Mouse (Mus musculus) intestine, embryonic 15.5 days (tissue): Measurements from ENCODE around the gene Hdac4. TPM values are rescaled to one million over a fixed set of nuclear protein-coding genes. Genes with fewer than 3 reads are reported as not detected.

ENCODE experiments used
- ATAC-seq: fragments of 200-750 bp; cut with Nextera tagmentation; 2 replicates; pipeline ENCODE4 v1.8.0; 2017; ENCODE audit warnings: moderate TSS enrichment, moderate library complexity
- H3K27ac ChIP-seq: fragments of 300-500 bp; sonication (generic); 2 replicates; pipeline ENCODE4 v1.5.1; 2015; ENCODE audit warnings: mild to moderate bottlenecking, inconsistent platforms
- H3K27me3 ChIP-seq: fragments of 300-500 bp; sonication (generic); replicated peaks from 2 replicates; pipeline ENCODE4 v1.6.1; 2015; ENCODE audit warnings: inconsistent platforms
- H3K36me3 ChIP-seq: fragments of 300-500 bp; sonication (generic); 2 replicates; pipeline ENCODE4 v1.6.1; 2015; ENCODE audit warnings: inconsistent platforms
- H3K4me1 ChIP-seq: fragments of 300-500 bp; sonication (generic); replicated peaks from 2 replicates; pipeline ENCODE4 v1.6.1; 2015; ENCODE audit warnings: inconsistent platforms
- H3K4me2 ChIP-seq: fragments of 300-500 bp; sonication (generic); replicated peaks from 2 replicates; pipeline ENCODE4 v1.6.1; 2015; ENCODE audit warnings: mild to moderate bottlenecking, inconsistent platforms
- H3K4me3 ChIP-seq: fragments of 300-500 bp; sonication (generic); replicated peaks from 2 replicates; pipeline ENCODE4 v1.5.1; 2015; ENCODE audit warnings: inconsistent platforms
- H3K9ac ChIP-seq: fragments of 300-500 bp; sonication (generic); 2 replicates; pipeline ENCODE4 v1.6.1; 2015; ENCODE audit warnings: inconsistent platforms
- H3K9me3 ChIP-seq: fragments of 300-500 bp; sonication (generic); 2 replicates; pipeline ENCODE4 v1.6.1; 2016; ENCODE audit warnings: inconsistent platforms
- WGBS: fragments of 180-500 bp; shearing (Covaris S2); methylation state at CpG from one replicate; pipeline ENCODE4 v1.1.7; 2015; 5-methylcytosine and 5-hydroxymethylcytosine counted together
- polyA plus RNA-seq: library from polyadenylated mRNA; unstranded; fragments of >200 nt; fragmentation: Nextera tagmentation; extraction: Ambion mirVana; gene quantifications from 2 replicates; pipeline ENCODE4 v1.2.1, GENCODE M21; 2015

Hdac4 gene
- polyA plus RNA-seq, 1 experiment from 2014 or later: 12.5 TPM

DNA sequence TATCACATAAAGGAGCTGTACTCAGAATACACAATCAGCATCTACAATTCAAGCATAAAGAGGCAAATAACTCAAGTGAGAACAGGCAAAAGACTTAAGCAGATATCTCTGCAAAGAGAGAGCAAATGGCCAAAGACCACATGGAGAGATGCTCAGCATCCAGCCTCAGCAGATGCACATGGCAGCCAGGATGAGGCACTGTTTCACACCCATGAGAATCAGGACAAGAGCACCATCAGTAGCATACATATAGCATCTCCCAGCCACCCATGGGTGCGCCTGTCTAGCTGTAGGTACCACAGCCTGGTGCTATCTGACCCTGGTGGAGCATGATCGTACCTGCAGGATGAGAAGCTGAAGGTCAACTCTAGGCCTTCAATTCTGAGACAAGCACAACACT, 110.8 kb downstream of the Hdac4 start:
- no peak for ATAC-seq
- Histone ChIP-seq H3K4me1 (peaks cover 14% of the 10 kb centered on the region), H3K36me3 (no peaks in the 10 kb centered on the region), H3K4me3 (no peak overlapping the region), H3K4me2 (no peak overlapping the region), H3K9me3 (no peaks in the 10 kb centered on the region), H3K9ac (no peak overlapping the region), H3K27ac (no peak overlapping the region), H3K27me3 (no peaks in the 10 kb centered on the region)
- 93% methylated on average over 2 of the region's 2 CpGs for WGBS

DNA sequence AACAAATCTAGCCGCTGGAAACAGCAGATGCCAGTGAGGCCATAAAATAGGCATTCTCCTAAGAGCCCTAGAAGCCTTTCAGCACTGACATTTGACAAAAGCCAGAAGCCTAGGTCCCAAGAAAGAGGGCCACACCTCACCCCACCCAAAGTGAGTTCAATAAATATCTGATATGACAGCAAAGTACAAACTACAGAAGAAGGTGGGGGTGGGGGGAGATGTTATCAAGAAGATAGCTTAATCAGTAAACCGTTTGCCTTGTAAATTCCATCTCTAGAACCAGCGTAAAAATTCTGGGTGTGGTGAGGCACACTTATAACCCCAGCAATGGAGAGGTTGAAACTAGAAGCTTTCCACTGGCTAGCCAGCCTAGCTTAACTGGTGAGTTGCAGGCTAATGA, 111.5 kb downstream of the Hdac4 start:
- Histone ChIP-seq H3K9me3 (no peaks in the 10 kb centered on the region), H3K4me3 (no peak overlapping the region), H3K4me2 (peak overlapping the region; percentile 29; the same call in 1 of the 2 replicates), H3K27ac (peak overlapping the region; percentile 42), H3K4me1 (peaks cover 14% of the 10 kb centered on the region), H3K27me3 (no peaks in the 10 kb centered on the region), H3K9ac (no peak overlapping the region), H3K36me3 (no peaks in the 10 kb centered on the region)
- 16% methylated on average over 3 of the region's 3 CpGs for WGBS
- peak; percentile 83 for ATAC-seq

DNA sequence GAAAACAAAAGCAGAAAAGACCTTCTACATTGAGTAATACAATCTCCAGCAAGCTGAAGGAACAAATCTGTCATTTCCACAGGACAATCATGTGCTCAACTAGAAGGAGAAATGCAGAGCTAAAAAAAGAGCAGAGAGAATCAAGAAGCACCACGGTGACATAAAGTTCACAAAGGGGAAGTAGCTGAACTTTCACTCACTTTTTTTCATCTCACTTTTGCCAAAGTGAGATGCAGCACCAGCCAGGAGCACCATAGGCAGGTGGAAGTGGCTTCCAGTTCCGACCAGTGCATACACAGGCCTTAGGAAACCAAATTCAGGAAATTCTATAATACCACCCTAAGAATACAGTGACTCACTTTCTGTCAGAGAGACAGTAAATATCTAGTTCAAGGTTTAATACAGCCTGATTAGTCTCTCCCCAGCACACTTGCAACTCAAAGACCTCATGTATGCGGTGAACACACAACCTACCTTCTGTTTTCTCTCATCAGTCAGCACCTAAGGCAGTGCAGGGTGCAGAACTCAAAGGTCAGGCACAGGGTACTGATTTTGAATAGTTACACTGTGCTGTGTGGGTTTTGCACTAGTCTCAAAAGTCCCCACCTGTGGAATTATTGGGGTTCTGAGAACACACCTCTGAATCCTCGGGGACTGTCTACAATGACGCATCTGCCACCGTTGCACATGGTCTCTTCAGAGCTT, 112.5 kb downstream of the Hdac4 start:
- no peaks in the 10 kb centered on the region for H3K27me3 ChIP-seq
- no peak overlapping the region for H3K9ac ChIP-seq
- H3K9me3 ChIP-seq: no peaks in the 10 kb centered on the region
- no peaks in the 10 kb centered on the region for H3K36me3 ChIP-seq
- no peak overlapping the region for H3K4me3 ChIP-seq
- H3K4me1 ChIP-seq: peaks cover 14% of the 10 kb centered on the region
- ATAC-seq: peak; percentile 33
- peak overlapping the region; percentile 42 for H3K27ac ChIP-seq
- H3K4me2 ChIP-seq: peak overlapping the region; percentile 29; the same call in 1 of the 2 replicates
- WGBS: 51% methylated on average over 6 of the region's 6 CpGs

DNA sequence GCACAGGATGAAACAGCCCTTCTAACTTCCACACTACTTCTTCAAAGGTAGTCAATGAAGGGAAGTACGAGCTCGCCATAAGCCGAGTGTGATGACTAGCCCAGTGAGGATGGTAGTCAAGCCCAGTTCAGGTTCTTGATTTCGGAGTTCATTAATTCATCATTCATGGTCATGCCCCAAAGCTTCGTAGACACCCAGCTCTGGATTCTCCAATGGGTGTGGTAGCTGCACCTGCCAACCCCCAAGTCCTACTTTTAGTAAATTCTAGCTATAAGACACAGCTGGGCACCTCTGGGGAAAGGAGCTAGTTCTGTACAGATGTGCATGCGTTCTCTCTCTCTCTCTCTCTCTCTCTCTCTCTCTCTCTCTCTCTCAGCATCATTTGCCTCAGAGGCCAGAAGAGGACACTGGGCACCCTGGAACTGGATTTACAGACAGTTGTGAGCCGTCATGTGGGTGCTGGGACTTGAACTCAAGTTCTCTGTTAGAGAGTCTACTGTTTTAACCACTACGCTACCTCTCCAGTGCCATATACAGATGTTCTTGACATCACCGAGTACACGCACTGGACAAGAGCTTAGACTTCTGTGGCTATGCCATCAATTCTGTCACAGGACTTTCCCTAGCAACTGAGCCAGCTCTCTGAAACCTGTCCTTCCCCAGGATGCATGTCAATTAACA, 113.2 kb downstream of the Hdac4 start:
- no peak for ATAC-seq
- WGBS: 91% methylated on average over 10 of the region's 10 CpGs
- Histone ChIP-seq H3K27ac (no peak overlapping the region), H3K9ac (no peak overlapping the region), H3K27me3 (no peaks in the 10 kb centered on the region), H3K4me1 (peaks cover 14% of the 10 kb centered on the region), H3K36me3 (no peaks in the 10 kb centered on the region), H3K4me3 (no peak overlapping the region), H3K4me2 (no peak overlapping the region), H3K9me3 (no peaks in the 10 kb centered on the region)

DNA sequence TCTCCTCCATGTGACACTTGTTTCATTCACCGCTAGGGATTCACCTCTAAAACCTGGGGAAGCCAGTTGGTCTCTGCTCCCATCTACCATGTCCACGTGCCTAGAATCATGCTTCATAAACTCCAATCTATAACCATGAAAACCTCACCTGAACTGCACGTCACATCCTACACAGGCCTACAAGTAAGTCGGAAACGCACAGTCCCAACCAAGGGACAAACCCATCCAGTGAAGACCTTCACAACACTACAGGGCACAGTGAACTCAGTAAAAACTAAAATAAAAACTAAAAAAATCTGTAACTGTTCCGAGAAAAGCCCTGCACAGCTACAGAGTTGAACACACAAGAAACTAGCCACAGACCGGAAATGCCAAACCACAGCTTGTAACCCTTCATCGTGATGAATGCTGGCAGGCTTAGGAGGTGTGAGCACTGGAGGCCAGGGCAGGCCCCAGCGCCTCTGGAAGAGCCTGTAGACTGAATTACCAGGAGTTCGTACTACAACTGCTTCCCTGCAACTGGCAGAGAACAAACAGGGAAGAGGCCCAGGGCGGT, 115.4 kb downstream of the Hdac4 start:
- no peak overlapping the region for H3K9ac ChIP-seq
- H3K9me3 ChIP-seq: no peaks in the 10 kb centered on the region
- peaks cover 18% of the 10 kb centered on the region for H3K4me1 ChIP-seq
- no peak for ATAC-seq
- H3K4me3 ChIP-seq: no peak overlapping the region
- H3K27ac ChIP-seq: no peak overlapping the region
- H3K36me3 ChIP-seq: no peaks in the 10 kb centered on the region
- H3K4me2 ChIP-seq: no peak overlapping the region
- WGBS: 66% methylated on average over 11 of the region's 11 CpGs
- no peaks in the 10 kb centered on the region for H3K27me3 ChIP-seq

DNA sequence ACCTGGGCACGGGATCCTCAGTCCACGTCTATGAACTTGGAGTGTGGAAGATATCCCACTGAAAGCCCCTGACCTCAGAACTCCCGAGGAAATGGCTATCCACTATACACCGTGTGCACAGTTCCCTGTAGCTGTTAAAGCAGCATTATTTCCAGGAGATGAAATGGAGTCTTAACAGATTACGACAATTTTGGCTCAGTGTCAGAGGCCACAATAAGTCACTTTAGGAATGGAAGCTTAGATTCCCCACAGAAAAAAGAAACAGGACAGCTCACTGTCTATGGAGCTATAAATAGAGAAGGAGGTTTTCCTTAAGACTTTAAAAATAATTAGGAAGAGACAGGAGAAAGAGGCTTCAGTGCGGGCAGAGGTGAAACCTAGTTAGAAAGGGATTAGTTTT, 120.2 kb downstream of the Hdac4 start:
- no peak for ATAC-seq
- WGBS: 61% methylated on average over 6 of the region's 6 CpGs
- no peak overlapping the region for H3K27ac ChIP-seq
- no peaks in the 10 kb centered on the region for H3K9me3 ChIP-seq
- H3K9ac ChIP-seq: no peak overlapping the region
- no peak overlapping the region for H3K4me3 ChIP-seq
- H3K4me1 ChIP-seq: peaks cover 7% of the 10 kb centered on the region; the same call in 1 of the 2 replicates
- H3K36me3 ChIP-seq: no peaks in the 10 kb centered on the region
- H3K27me3 ChIP-seq: no peaks in the 10 kb centered on the region
- no peak overlapping the region for H3K4me2 ChIP-seq

DNA sequence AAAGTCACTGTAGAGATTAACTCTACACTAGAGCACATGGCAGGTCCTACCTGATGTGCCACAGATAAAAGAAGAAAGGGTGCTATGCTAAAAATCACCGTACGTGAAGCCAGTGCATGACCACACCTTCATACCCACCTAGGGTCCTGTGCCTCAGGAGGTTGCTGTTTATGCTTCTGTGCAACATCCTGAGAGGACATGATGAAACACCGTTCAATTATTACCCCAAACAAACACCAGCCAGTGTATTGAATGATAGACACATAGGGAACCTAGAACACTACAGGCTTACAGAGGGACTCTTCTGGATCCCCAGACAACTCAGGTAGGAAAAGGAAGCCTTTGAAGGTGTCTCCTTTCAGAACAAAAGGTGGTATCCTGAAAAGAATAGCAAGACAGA, 120.8 kb downstream of the Hdac4 start:
- peaks cover 5% of the 10 kb centered on the region; the same call in 1 of the 2 replicates for H3K4me1 ChIP-seq
- H3K4me3 ChIP-seq: no peak overlapping the region
- no peaks in the 10 kb centered on the region for H3K9me3 ChIP-seq
- H3K9ac ChIP-seq: no peak overlapping the region
- ATAC-seq: no peak
- H3K27me3 ChIP-seq: no peaks in the 10 kb centered on the region
- H3K36me3 ChIP-seq: no peaks in the 10 kb centered on the region
- H3K4me2 ChIP-seq: no peak overlapping the region
- H3K27ac ChIP-seq: no peak overlapping the region
- WGBS: 92% methylated on average over 3 of the region's 3 CpGs

DNA sequence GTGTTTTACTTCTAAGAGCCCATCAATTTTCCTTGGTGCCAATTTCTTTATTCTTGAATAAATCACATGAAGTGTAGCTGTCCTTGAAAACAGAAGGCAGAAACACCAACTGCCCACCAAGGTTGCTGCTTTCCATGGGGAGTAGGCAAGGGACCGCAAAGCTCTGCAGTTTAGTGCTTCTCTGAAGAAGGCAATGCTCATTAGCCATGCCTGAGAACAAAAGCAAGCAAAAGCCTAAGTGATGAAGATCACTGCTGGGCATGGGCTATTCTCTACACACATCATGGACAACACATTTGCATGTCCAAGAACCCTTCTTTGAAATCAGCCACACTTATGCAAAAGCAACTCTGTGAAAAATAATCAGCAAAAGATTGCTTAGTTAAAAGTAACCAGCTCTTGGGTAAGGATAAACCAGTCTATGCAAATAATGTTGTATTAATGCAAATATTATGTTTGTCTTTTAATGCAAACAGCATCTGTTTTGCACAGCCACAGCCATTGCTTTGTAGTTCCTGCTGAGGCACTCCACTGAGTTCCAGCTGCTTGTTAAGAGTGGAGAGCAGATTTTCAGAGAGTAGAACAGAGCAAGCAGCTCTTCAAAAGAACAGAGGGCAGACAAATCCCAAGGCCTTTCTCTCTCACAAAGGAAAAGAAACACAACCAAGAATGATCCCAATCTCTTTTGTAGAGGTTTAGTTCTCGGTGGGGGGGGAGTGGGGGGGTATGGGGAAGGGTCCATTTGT, 125.4 kb downstream of the Hdac4 start:
- H3K27me3 ChIP-seq: no peaks in the 10 kb centered on the region
- H3K36me3 ChIP-seq: no peaks in the 10 kb centered on the region
- no peaks in the 10 kb centered on the region for H3K9me3 ChIP-seq
- ATAC-seq: no peak
- H3K9ac ChIP-seq: no peak overlapping the region
- no peak overlapping the region for H3K4me2 ChIP-seq
- WGBS: 68% methylated on average over 2 of the region's 2 CpGs
- H3K27ac ChIP-seq: no peak overlapping the region
- H3K4me3 ChIP-seq: no peak overlapping the region
- no peaks in the 10 kb centered on the region; the same call in 1 of the 2 replicates for H3K4me1 ChIP-seq

DNA sequence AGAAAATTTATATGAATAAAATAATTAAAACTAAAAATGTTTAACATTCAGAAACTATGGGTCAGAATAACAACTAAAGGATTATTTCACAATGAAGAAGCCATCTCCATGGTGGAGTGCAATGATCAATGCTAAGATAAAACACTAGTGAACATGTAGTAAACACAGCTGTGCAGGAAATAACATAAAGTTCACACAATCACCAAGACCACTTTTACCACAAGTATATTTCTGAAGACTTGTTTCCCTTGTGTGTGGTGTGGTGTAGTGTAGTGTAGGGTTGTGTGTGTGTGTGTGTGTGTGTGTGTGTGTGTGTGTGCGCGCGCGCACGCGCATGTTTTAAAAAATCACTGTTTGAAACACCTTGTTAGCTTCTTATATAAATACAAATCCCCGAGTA, 126.0 kb downstream of the Hdac4 start:
- H3K9ac ChIP-seq: no peak overlapping the region
- H3K4me3 ChIP-seq: no peak overlapping the region
- no peaks in the 10 kb centered on the region for H3K36me3 ChIP-seq
- no peaks in the 10 kb centered on the region for H3K4me1 ChIP-seq
- H3K27ac ChIP-seq: no peak overlapping the region
- no peaks in the 10 kb centered on the region for H3K9me3 ChIP-seq
- 92% methylated on average over 7 of the region's 7 CpGs for WGBS
- ATAC-seq: no peak
- H3K27me3 ChIP-seq: no peaks in the 10 kb centered on the region
- no peak overlapping the region for H3K4me2 ChIP-seq

DNA sequence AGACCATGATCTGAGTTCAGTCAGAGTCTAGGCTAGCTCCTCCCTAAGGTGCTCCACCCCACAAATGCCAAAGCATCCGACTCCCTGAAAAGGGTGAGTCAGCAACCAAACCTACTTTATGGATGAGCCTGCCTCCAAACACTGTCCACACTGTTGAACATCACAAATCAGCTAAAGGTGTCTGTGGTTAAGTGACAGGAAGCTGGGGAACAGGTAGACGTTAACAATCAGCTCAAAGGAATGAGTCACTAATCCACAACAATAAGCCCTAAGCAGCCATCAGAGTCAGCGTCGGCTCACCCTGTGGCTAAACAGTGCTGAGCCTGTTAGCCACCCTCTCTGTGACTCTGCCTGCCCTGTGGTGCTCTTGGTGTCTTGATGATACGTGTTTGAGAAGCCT, 131.2 kb downstream of the Hdac4 start:
- WGBS: 69% methylated on average over 5 of the region's 5 CpGs
- Histone ChIP-seq H3K9ac (no peak overlapping the region), H3K4me3 (no peak overlapping the region), H3K4me2 (no peak overlapping the region), H3K9me3 (no peaks in the 10 kb centered on the region), H3K36me3 (no peaks in the 10 kb centered on the region), H3K4me1 (no peaks in the 10 kb centered on the region), H3K27ac (no peak overlapping the region), H3K27me3 (no peaks in the 10 kb centered on the region)
- no peak for ATAC-seq

DNA sequence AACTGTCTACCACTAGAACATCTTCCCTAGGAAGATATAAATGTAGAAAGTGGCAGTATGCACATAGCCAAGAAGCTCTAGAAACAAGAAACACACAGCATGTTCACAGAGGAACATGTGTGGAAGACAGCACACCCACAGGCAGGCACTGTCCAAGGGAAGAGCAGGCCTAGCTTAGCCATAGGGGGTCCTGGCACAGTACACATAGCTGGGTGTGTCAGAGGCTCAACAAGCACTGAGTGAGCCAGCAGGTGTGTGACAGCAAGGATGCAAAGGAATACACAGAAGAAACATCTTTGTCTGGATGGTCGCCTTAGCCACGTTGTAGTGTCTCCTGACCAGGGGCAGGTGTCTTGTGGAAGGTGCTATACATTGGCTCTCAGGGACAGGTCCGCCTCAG, 132.2 kb downstream of the Hdac4 start:
- no peak overlapping the region for H3K4me2 ChIP-seq
- ATAC-seq: no peak
- 94% methylated on average over 3 of the region's 3 CpGs for WGBS

More for the DNA sequence above, 132.2 kb downstream of the Hdac4 start:
- no peak overlapping the region for H3K4me3 ChIP-seq
- H3K9ac ChIP-seq: no peak overlapping the region
- no peaks in the 10 kb centered on the region for H3K4me1 ChIP-seq
- no peak overlapping the region for H3K27ac ChIP-seq
- H3K27me3 ChIP-seq: no peaks in the 10 kb centered on the region
- H3K9me3 ChIP-seq: no peaks in the 10 kb centered on the region
- no peaks in the 10 kb centered on the region for H3K36me3 ChIP-seq
